Mouse (Mus musculus) megakaryocyte, embryonic 14.5 days (primary cell): ENCODE results near the gene Hoxb3.

Source experiments
- FLI1 ChIP-seq: IDR thresholded peaks from 2 replicates; pipeline ENCODE4 v1.6.1; 2012; ENCODE audit warnings: low read length, inconsistent platforms, mixed read lengths
- GATA1 ChIP-seq: IDR thresholded peaks from 3 replicates; pipeline ENCODE4 v1.6.1; 2012; ENCODE audit warnings: mixed read lengths, low read length, inconsistent platforms, borderline replicate concordance

GRCm38 (mm10) chr11:96336597-96336996 lies 13.5 kb downstream of the Hoxb3 start:
- no peak for TF ChIP-seq GATA1
- TF ChIP-seq FLI1: no peak
